Comparison of ENCODE assay signal across 32 mouse cellular contexts in the genomic region with DNA sequence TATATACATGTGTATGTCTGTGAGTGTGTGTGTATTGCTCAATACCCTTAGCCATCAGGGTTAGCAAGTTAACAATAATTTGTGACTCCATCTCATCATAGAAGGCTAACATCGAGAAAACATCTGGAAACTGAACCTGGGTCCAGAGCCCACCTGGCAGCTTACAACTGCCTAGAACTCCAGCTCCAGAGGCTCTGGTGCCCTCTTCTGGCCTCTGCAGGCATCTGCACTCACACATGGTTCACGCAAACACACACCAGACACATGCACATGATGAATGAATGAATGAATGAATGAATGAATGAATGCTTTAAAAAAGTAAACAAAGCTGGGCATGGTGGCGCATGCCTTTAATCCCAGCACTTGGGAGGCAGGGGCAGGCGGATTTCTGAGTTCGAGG.
A peak's percentile ranks its signal among the peaks of the same experiment; 100 is the strongest.
DNase-seq lines count a peak whose midpoint lies in the region; ATAC-seq and TF ChIP-seq lines count a peak whose summit lies in the region.
"Had no signal": no experiment of that assay in that cellular context is flagged by ENCODE, and none has a peak within 500 bp of the region (broad histone marks: within the 10 kb centered on the region; RNA-seq: fewer than 3 reads in every experiment).

No protein-coding gene starts in this region.

- TF ChIP-seq CTCF in forebrain, postnatal 0 days (IDR thresholded peaks at IDR 0.05; ENCODE audit: low read depth), result peak; percentile 49
- TF ChIP-seq CTCF in layer of hippocampus, adult 2 months (conservative IDR thresholded peaks at IDR 0.05), result peak; percentile 49
- peak; percentile 33; the same call in 1 of the 2 replicates for TF ChIP-seq CTCF in brain, embryonic 14.5 days (IDR thresholded peaks at IDR 0.05; ENCODE audit: borderline replicate concordance, extremely low read depth, insufficient read depth, insufficient read length)
- TF ChIP-seq CTCF in cerebellum, adult 2 months (IDR thresholded peaks at IDR 0.05; ENCODE audit: borderline replicate concordance, insufficient read depth, low read depth, low read length), result no peak

- no peak for TF ChIP-seq POLR2A in brain, embryonic 14.5 days (IDR thresholded peaks at IDR 0.05; ENCODE audit: borderline replicate concordance, extremely low read depth, insufficient read depth, insufficient read length, poor library complexity, severe bottlenecking)
- TF ChIP-seq POLR2A in cerebellum, adult 2 months (IDR thresholded peaks at IDR 0.05; ENCODE audit: borderline replicate concordance, insufficient read depth, low read length), result no peak

- H3K27ac ChIP-seq in forebrain, postnatal 0 days (ENCODE audit: low read depth, low read length), result no peak overlapping the region
- no peak overlapping the region for H3K27ac ChIP-seq in forebrain, embryonic 11.5 days (ENCODE audit: low read depth, low read length)
- H3K27ac ChIP-seq in layer of hippocampus, adult 2 months, result no peak overlapping the region
- no peak overlapping the region for H3K27ac ChIP-seq in liver, embryonic 11.5 days (ENCODE audit: low read depth, low read length)
- no peak overlapping the region for H3K27ac ChIP-seq in cerebellum, adult 2 months (ENCODE audit: insufficient read depth, low read length)
- H3K27ac ChIP-seq: embryonic facial prominence, embryonic 10.5 days; embryonic facial prominence, embryonic 15.5 days; forebrain, embryonic 13.5 days; heart, adult 2 months; hindbrain, embryonic 14.5 days; left cerebral cortex, adult 2 months; limb, embryonic 12.5 days; midbrain, embryonic 13.5 days; neural tube, embryonic 15.5 days; stomach, embryonic 15.5 days had no signal

- H3K4me2 ChIP-seq in forebrain, postnatal 0 days (ENCODE audit: low read depth), result no peak overlapping the region
- no peak overlapping the region for H3K4me2 ChIP-seq in forebrain, embryonic 11.5 days (ENCODE audit: low read depth, low read length, severe bottlenecking)
- H3K4me2 ChIP-seq in liver, embryonic 11.5 days, result no peak overlapping the region
- H3K4me2 ChIP-seq: embryonic facial prominence, embryonic 15.5 days; forebrain, embryonic 13.5 days; heart, embryonic 12.5 days; hindbrain, embryonic 14.5 days; limb, embryonic 12.5 days; midbrain, embryonic 13.5 days; neural tube, embryonic 15.5 days; stomach, embryonic 15.5 days had no signal

- H3K4me1 ChIP-seq in forebrain, postnatal 0 days (ENCODE audit: insufficient read depth), result no peaks in the 10 kb centered on the region
- H3K4me1 ChIP-seq in forebrain, embryonic 11.5 days (replicated peaks; ENCODE audit: control insufficient read depth, insufficient read depth, low read length), result no peaks in the 10 kb centered on the region
- no peaks in the 10 kb centered on the region for H3K4me1 ChIP-seq in liver, embryonic 11.5 days (replicated peaks; ENCODE audit: control insufficient read depth, insufficient read depth, low read length)
- H3K4me1 ChIP-seq in cerebellum, adult 2 months (ENCODE audit: control insufficient read depth, insufficient read depth, low read length), result no peaks in the 10 kb centered on the region
- H3K4me1 ChIP-seq: embryonic facial prominence, embryonic 10.5 days; embryonic facial prominence, embryonic 15.5 days; forebrain, embryonic 13.5 days; heart, embryonic 12.5 days; limb, embryonic 12.5 days; megakaryocyte, embryonic 14.5 days; midbrain, embryonic 13.5 days; neural tube, embryonic 15.5 days; stomach, embryonic 15.5 days had no signal

- H3K4me3 ChIP-seq in forebrain, postnatal 0 days (ENCODE audit: low read depth, low read length), result no peak overlapping the region
- no peak overlapping the region for H3K4me3 ChIP-seq in forebrain, embryonic 11.5 days (ENCODE audit: low read depth, low read length)
- no peak overlapping the region for H3K4me3 ChIP-seq in layer of hippocampus, adult 2 months
- no peak overlapping the region for H3K4me3 ChIP-seq in liver, embryonic 11.5 days (ENCODE audit: low read depth, low read length)
- no peak overlapping the region for H3K4me3 ChIP-seq in cerebellum, adult 2 months (replicated peaks; ENCODE audit: insufficient read depth, low read depth, low read length)
- H3K4me3 ChIP-seq: embryonic facial prominence, embryonic 10.5 days; embryonic facial prominence, embryonic 15.5 days; forebrain, embryonic 13.5 days; heart, adult 2 months; heart, embryonic 12.5 days; left cerebral cortex, adult 2 months; limb, embryonic 12.5 days; megakaryocyte, embryonic 14.5 days; midbrain, embryonic 13.5 days; neural tube, embryonic 15.5 days; stomach, embryonic 15.5 days had no signal

- no peaks in the 10 kb centered on the region for H3K9me3 ChIP-seq in forebrain, postnatal 0 days (ENCODE audit: low read length)
- H3K9me3 ChIP-seq in forebrain, embryonic 11.5 days (ENCODE audit: control insufficient read depth, low read length), result no peaks in the 10 kb centered on the region
- no peaks in the 10 kb centered on the region for H3K9me3 ChIP-seq in liver, embryonic 11.5 days (ENCODE audit: control insufficient read depth, low read length)
- H3K9me3 ChIP-seq: embryonic facial prominence, embryonic 10.5 days; embryonic facial prominence, embryonic 15.5 days; forebrain, embryonic 13.5 days; limb, embryonic 12.5 days; midbrain, embryonic 13.5 days; neural tube, embryonic 15.5 days; stomach, embryonic 15.5 days had no signal

- no peak for DNase-seq in forebrain, postnatal 0 days
- DNase-seq in forebrain, embryonic 11.5 days (ENCODE audit: low spot score), result no peak
- DNase-seq in layer of hippocampus, adult 2 months (ENCODE audit: low spot score in 2 of 2), result no peak
- DNase-seq in layer of hippocampus, adult 8-10 months (ENCODE audit: low spot score in 2 of 2), result no peak
- DNase-seq in ES-CJ7 (ENCODE audit: low read depth, low spot score), result peak; percentile 42
- no peak for DNase-seq in brain, embryonic 14.5 days (ENCODE audit: low read depth)
- DNase-seq in liver, embryonic 11.5 days (ENCODE audit: low spot score), result no peak
- no peak for DNase-seq in cerebellum, adult 2 months
- DNase-seq: adrenal gland, postnatal 25 days; cerebellum, adult 18-20 months; cerebellum, postnatal 14 days; gastrocnemius, postnatal 25 days; heart, adult 2 months; kidney, adult 18-20 months; kidney, postnatal 10 days; lung, postnatal 4 days; retina, postnatal 1 day; right cerebral cortex, postnatal 14 days; thymus, adult 2 months; thymus, postnatal 36 days had no signal

- no peaks in the 10 kb centered on the region for H3K27me3 ChIP-seq in forebrain, postnatal 0 days (ENCODE audit: insufficient read depth, low read length)
- H3K27me3 ChIP-seq in forebrain, embryonic 11.5 days (ENCODE audit: control insufficient read depth, insufficient read depth, low read length), result no peaks in the 10 kb centered on the region
- no peaks in the 10 kb centered on the region for H3K27me3 ChIP-seq in liver, embryonic 11.5 days (replicated peaks; ENCODE audit: control insufficient read depth, insufficient read depth, low read length)
- H3K27me3 ChIP-seq in cerebellum, adult 2 months (ENCODE audit: control insufficient read depth, insufficient read depth, low read length), result no peaks in the 10 kb centered on the region
- H3K27me3 ChIP-seq: CH12.LX; embryonic facial prominence, embryonic 15.5 days; forebrain, embryonic 13.5 days; heart, embryonic 12.5 days; limb, embryonic 12.5 days; megakaryocyte, embryonic 14.5 days; midbrain, embryonic 13.5 days; neural tube, embryonic 15.5 days; stomach, embryonic 15.5 days had no signal

- ATAC-seq in forebrain, postnatal 0 days, result no peak
- no peak for ATAC-seq in forebrain, embryonic 11.5 days (replicated peaks; ENCODE audit: low FRiP score)
- ATAC-seq in liver, embryonic 11.5 days (replicated peaks; ENCODE audit: low FRiP score), result no peak
- ATAC-seq: forebrain, embryonic 13.5 days; midbrain, embryonic 13.5 days had no signal

- no peak overlapping the region for H3K9ac ChIP-seq in forebrain, postnatal 0 days
- H3K9ac ChIP-seq in forebrain, embryonic 11.5 days (ENCODE audit: low read length), result no peak overlapping the region
- H3K9ac ChIP-seq in liver, embryonic 11.5 days (ENCODE audit: low read depth, low read length), result no peak overlapping the region
- H3K9ac ChIP-seq: embryonic facial prominence, embryonic 15.5 days; forebrain, embryonic 13.5 days; heart, embryonic 12.5 days; hindbrain, embryonic 14.5 days; limb, embryonic 12.5 days; midbrain, embryonic 13.5 days; neural tube, embryonic 15.5 days; stomach, embryonic 15.5 days had no signal

- H3K36me3 ChIP-seq in forebrain, postnatal 0 days (ENCODE audit: insufficient read depth), result no peaks in the 10 kb centered on the region
- H3K36me3 ChIP-seq in forebrain, embryonic 11.5 days (ENCODE audit: control insufficient read depth, insufficient read depth, low read length), result no peaks in the 10 kb centered on the region
- H3K36me3 ChIP-seq in liver, embryonic 11.5 days (ENCODE audit: control insufficient read depth, insufficient read depth, low read length), result no peaks in the 10 kb centered on the region
- H3K36me3 ChIP-seq: embryonic facial prominence, embryonic 10.5 days; embryonic facial prominence, embryonic 15.5 days; heart, embryonic 12.5 days; limb, embryonic 12.5 days; midbrain, embryonic 13.5 days; neural tube, embryonic 15.5 days; stomach, embryonic 15.5 days had no signal

- WGBS in forebrain, postnatal 0 days, result 95% methylated on average over 5 of the region's 5 CpGs
- 85% methylated on average over 5 of the region's 5 CpGs for whole genome bisulfite sequencing in forebrain, embryonic 11.5 days
- WGBS in liver, embryonic 11.5 days, result 83% methylated on average over 5 of the region's 5 CpGs
- WGBS in cerebellum, adult 2 months, result 95% methylated on average over 5 of the region's 5 CpGs
